Mouse (Mus musculus): Measurements from ENCODE around the gene Hykk.
"Not testable (repeated sequence)": the region's sequence is repeated elsewhere in the genome, so short reads cannot be mapped to it uniquely, and the experiment has no call there.

Gene Hykk

DNA sequence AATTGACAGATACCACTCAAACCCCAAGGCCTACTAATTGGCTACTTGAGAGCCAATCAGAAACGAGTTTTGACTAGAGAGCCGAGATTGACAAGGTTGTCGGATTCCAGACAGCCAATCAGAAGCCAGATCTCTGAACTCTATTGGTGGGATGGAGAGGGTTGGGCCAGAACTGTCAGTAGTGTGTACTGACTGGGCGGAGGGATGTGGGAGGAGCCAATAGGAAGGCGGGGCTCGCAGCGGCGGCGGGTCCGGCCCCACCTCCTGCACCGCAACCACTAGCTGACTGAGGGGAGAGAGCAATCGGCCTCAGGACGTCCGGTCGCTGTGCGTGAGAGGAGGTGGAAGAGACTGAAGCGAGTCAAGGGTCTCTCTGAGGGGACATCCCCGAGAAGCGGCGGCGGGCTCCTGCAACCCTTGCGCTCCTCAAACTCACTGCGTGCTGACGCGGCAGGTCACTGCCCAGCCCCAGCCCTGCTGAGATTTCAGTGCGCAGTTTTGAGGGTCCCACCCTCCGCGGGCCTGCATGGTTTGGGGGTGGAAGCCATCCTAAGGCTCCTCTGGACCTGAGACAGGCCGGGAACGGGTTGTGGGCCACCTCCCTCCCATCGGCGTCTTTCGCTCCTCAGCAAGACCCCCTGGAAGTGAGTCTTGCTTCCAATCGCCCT, at the start of gene Hykk:
TSS of gene Hykk (plus strand) at position 274 of the 668 bp plus-strand sequence.
- peak; percentile 93 for DNase-seq (ENCODE audit: low spot score)

DNA sequence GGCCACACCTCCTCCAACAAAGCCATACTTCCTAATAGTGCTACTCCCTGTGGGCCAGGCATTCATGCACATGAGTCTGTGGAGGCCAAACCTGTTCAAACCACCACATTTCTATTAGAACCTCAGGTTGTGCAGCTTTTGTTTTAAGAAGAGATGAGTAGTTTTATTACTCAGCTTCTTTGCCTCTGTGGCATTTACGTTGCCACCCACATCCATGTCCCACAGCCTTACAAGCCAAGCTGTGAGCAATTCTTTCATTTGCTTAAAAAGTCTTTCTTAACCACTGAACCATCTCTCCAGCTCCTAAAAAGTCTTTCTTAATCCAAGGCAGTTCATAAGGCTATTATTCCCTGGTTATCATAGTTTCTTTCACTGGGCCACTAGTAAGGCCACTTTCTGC, 38.3 kb upstream of the Hykk start:
- no peak for DNase-seq (ENCODE audit: low spot score)

DNA sequence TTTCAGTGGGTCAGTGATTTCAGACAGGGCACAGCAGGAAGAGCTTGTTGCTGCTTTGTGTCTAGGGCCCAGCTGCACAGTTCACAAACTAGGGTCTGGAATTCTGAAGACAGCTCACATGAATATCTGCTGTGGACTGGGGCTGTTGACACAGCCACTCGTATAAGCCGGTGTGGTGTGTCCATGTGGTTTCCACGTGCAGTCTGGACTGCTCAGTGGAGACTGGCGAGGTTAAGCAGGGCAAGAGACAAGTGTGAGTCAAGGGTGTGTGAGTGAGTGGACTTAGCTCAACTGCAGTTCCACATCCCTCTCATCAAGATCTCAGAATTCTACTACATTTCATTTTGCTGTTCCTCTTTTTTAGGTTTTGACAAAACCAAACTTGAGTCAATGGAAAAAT, 25.0 kb upstream of the Hykk start:
- DNase-seq (ENCODE audit: low spot score): no peak

DNA sequence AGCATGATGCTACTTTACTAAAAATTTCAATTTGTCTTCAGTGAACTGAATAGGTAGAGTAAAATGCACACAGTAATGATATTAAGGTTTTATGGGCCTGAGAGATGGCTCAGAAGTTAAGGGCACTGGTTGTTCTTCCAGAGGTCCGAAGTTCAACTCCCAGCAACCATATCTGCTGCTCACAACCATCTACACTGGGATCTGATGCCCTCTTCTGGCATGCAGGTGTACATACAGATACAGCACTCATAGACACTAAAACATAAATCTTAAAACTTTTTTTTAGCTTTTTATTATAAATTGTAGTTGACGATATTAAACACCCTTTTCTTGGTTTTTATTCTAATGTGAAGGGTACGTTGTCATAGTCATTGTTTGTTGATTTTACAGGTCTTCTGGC, 20.0 kb upstream of the Hykk start:
- DNase-seq (ENCODE audit: low spot score): no peak

DNA sequence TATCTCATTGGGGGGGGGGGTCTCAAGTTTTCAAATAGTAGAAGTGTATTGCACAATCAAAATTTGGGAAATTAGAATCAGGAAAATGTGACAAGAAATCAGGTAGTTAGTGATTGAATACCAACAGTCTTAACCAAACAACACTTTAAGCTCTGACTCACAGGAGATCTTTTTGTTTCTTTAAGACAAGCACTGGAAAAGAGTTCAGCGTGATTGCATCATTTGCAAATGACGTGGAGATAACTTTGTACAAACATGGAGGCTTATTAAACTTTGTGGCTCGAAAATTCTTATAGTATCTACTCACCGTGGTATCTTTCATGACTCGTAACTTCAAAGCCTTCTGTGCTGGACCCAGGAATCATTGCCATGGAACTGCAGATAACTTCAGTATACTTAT, 7.6 kb upstream of the Hykk start:
- DNase-seq (ENCODE audit: low spot score): no peak

DNA sequence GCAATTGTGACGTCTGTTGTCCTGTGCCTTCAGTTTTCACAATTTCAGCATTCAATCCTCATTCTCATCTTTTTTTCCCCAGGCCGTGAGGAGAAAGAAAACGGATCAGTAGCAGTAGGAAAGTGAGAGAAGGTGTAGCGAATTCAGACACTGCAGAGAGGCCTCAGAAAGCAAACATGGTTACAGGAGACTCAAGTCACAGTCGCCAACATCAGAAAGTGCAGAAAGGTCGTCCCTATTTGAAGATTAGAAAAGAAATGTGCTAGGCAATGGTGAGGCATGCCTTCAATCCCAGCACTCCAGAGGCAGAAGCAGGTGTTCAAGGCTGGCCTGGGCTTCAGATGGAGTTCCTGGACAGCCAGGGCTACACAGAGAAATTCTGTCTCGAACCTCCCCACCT, 1.5 kb upstream of the Hykk start:
- DNase-seq (ENCODE audit: low spot score): no peak

DNA sequence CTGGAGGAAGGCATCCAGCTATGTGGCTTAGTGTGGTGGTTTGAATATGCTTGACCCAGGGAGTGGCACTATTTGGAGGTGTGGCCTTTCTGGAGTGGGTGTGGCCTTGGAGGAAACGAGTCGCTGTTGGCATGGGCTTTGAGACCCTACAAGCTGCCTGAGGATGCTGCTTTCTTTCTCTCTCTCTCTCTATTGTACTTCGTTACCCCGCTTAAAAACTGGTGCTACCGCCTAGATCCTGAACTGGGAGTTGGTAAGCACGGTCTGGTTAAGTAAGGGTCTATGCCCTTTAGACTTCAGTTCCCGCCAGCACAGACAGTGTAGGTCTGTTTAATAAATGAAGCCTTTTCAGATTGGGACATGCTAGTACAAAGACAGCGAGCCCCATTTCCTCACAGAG, 682 bp upstream of the Hykk start:
- peak; percentile 46 for DNase-seq (ENCODE audit: low spot score)

DNA sequence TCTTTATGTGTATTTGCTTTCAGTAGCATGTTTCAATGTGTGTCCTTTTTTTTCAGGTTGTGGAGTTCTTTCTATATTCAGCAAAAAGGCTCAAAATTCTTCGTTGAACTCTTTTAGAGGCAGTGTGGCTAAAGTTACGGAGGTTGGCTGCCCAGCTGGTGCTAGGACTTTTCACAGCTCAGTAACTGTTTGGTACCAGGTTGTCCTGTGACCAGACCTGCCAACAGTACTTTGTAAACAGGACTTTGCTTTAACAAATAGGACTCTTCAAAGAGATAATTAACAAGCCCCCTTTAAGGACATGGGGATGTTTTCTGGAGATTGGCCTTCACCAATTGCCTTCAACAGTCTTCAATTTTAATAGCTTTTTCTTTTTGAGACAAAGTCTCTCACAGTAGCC, 1.1 kb downstream of the Hykk start:
- DNase-seq (ENCODE audit: low spot score): no peak

DNA sequence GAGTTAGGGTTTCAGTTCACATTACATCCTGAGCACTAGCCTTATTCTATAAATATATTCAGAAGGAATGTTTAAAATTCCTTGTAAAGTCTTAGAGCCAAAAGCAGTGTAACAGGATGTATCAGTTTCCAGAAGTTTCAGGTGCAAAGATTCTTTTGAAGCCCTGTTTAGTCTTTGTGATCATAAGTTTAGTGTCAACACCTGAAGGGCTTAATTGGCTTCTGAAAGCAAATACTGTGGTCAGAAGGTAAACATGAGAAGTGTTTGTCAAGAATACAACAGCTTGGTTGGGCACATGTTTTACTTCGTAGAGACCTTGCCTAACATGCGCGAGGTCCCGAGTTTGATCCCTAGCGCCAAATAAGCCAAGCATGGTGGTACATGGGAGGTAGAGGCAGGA, 1.7 kb downstream of the Hykk start:
- DNase-seq (ENCODE audit: low spot score): no peak

DNA sequence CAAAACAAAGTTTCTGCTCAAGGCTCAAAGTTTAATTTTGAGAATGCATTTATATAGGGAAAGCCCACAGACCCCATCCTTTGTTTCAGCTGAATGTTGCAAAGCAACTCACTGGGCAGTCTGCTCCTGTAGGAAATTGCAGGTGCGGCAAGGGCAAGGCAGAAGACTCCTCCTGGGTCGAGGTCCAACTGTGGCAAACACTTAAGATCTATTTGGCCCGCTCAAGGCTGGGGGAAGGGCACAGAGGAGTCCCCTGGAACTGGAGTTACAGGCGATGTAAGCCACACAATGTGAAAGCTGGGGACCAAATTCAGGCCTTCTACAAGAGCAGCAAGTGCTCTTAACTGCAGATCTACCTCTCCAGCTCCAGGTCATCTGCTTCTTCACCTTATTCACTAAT, 2.9 kb downstream of the Hykk start:
- no peak for DNase-seq (ENCODE audit: low spot score)

DNA sequence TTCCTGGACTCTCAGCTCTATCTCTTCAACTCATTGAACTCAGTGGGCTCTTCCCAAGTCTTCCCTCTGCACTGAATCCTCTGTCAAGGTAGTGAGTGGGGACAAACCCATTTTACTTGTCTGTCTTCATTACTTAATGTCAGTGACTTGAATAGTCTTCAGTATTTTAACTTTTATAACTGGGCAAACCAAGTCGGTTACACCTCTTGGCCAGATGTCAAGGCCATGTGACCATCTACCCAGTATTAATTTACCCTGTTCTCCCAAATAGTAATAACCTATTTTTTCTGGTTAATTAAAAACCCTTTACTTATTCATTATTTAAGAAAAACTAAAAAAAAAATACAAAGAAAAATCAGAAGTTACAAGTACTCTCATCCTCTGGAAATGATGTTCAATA, 13.7 kb downstream of the Hykk start:
- no peak for DNase-seq (ENCODE audit: low spot score)

DNA sequence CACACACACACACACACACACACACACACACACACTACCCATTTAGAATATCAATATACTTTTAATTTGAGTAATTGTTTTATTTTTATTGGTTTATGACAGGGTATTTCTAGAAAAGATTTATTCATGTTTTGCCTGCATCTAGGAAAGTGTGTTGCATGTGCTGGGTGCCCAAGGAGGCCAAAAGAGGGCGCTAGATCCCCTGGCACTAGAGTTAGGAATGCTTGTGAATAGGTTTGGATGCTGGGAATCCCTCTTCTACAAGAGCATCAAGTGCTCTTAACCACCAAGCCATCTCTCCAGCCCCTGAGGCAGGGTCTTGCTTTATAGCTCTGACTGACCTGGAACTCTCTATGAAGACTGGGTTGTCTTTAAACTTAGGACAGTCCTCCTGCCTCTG, 14.7 kb downstream of the Hykk start:
- no peak for DNase-seq (ENCODE audit: low spot score)

DNA sequence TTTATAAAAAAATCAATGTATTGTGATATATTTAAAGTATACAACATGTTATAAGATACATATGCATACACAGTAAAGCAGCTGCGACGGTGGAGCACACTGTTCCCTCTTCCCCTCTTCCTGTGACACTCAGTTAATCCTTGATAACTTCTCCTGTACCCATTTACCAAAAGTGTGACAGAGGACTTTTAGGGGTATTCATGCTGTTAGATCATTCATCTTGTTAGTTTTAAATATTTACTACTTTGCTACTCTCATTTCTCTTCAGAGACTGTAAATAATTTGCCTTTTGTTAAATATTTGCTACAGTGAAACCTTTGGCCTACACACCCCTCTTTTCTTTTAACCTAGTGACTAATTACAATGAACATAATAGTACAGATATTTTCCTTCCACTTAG, 15.3 kb downstream of the Hykk start:
- no peak for DNase-seq (ENCODE audit: low spot score)

DNA sequence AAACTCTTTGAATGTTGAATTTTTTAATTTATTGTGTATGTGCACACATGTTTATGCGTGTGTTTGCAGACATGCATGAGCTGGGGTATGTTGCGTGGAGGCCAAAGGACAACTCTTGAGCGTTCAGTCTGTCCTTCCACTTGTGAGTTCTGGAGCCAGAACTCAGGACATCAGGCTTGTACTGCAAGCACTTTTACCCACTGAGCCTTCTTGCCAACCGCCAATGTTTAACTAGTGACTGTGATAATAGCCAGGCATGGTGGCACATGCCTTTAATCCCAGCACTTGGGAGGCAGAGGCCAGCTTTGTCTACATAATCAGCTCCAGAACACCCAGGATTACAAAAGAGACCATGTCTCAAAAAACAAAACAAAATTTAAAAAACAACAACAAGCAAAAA, 25.0 kb downstream of the Hykk start:
- DNase-seq (ENCODE audit: low spot score): no peak

DNA sequence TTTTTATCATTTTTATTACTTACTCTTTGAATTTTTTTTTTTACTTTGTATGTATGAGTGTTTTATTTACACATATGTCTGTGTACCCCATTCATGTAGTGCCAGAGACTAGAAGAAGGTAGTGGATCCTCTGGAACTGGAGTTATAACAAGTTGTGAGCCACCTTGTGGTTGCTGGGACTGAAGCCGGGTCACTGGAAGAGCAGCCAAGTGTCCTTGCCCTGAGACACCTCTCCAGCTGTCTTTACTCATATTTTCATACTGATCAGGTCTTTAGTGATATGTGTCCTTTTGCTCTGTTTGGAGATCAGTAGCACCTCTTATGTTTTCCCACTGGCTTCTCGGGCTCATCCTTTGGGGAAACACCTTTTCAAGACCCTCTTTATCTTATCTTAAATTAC, 27.4 kb downstream of the Hykk start:
- no peak for DNase-seq (ENCODE audit: low spot score)

DNA sequence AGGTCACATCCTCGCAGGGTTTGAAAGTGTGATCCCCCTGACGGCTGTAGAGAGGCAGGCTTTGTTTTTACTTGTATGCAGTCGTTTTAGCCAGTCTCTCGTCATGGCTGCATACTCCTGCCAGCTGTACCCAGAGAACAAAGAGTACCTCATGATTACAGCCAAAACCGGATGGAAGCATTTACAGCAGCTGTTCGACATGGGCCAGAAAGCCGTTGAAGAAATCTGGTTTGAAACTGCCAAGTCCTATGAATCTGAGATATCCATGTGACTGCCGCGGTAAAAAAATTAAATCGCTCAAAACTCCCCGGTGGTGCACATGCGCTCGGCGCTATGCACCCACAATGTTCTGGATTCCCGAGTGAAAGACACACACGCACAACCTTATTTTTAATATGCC, 29.2 kb downstream of the Hykk start:
- DNase-seq (ENCODE audit: low spot score): no peak

DNA sequence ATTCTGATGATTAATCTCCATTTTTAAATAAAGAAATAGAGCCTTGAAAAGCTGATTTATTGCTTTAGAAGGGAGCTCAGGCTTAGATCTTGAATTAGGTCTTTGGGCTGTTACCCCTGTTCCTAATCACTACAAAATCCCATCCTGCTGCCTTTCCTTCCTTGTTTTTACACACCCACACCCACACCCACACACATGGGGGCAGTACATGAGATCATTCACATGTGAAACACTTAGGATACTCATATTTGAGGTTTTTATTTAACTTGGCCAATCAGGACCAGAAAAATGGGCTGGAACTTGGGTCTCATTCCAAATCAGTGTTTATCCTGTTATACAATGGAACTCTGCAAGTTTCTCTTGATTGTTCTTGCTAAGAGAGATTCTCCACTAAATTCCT, 32.4 kb downstream of the Hykk start:
- DNase-seq (ENCODE audit: low spot score): no peak

DNA sequence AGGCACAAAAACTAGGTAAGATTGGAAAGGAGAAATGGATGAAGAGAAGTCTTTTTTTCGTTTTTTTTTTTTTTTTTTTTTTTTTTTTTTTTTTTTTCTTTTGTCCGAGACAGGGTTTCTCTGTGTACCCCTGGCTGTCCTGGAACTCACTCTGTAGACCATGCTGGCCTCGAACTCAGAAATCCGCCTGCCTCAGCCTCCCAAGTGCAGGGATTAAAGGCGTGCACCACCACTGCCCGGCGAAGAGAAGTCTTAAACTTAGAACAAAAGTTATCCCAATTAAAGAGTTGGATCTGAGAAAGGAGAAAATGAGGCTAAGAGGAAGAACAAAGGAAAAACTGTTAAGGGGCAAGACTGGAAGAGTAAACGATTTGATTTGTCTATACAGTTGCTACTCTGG, 33.1 kb downstream of the Hykk start:
- not testable (repeated sequence) for DNase-seq (ENCODE audit: low spot score)

DNA sequence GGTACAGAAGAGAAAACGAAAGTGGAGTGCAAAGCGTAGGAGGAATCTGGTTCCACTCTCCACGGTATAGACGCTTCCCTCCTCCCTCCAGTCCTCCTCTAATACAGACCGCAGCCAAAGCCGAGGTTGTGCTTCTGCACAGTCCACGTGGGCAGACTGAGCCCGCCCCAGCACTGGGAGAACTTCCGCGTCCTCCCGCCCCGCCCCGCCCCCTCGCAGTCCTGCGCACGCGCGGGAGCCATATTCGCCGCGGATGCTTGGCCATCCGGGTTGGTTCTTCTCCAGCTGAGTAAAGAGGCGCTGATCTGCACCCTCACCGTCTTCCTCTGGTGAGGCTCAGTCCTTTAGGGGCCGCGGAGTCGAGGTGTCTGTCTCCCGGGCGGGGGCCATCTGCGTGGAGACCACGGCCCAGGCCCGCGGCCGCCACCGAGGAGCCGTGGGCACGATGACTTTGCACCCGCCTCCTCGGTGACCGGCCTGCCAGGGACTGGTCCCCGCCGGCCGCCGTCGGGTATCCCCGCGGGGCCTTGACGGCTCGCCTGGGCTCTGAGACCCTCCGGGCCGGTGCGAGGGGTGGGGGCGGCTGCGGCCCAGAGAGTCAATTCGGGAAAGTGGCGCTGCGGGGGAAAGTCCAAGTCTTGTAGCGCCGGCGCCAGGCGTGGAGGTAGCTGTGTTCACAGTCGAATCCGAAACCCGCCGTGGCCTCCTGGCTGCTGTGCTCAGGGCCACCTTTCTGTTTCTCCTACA, 33.7 kb downstream of the Hykk start, which contains the start of the genes Psma4 and AY074887:
TSS of gene Psma4 (plus strand) at position 216 of the 747 bp plus-strand sequence.
TSS of gene AY074887 (minus strand) at position 424 of the 747 bp plus-strand sequence.
- DNase-seq (ENCODE audit: low spot score): peak; percentile 96

DNA sequence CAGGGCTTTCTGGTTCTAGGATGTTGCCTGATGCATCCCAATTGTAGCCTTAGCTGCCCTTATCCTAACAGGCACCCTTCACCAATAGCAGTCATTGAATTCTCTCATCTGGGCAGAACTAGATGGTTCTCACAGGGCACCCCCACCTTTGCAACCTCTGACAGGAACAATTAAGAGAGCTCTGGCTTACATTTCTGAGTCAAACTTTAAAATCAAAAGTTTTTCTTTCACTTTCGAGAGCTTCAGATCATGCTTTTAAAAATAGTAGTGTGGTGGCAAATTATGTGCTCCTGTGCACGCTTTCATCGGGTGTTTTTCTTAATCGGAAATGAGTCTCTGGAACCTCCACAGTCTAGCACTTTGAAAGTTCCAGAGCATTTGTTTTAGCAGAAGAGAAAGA, 44.0 kb downstream of the Hykk start:
- no peak for DNase-seq (ENCODE audit: low spot score)

DNA sequence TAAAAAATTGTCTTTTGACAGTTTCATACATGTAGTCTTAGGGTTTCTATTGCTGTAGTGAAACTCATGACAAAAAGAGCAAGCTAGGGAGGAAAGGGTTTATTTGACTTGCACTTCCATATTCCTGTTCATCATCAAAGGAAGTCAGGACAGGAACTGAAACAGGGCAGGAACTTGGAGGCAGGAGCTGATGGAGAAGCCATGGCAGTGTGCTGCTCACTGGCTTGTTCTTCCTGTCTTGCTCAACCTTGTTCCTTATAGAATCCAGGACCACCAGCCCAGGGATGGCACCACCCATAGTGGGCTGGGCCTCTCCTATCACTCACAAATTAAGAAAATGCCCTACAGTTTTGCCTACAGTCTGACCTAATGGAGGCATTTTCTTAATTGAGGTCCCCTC, 46.6 kb downstream of the Hykk start:
- DNase-seq (ENCODE audit: low spot score): no peak

DNA sequence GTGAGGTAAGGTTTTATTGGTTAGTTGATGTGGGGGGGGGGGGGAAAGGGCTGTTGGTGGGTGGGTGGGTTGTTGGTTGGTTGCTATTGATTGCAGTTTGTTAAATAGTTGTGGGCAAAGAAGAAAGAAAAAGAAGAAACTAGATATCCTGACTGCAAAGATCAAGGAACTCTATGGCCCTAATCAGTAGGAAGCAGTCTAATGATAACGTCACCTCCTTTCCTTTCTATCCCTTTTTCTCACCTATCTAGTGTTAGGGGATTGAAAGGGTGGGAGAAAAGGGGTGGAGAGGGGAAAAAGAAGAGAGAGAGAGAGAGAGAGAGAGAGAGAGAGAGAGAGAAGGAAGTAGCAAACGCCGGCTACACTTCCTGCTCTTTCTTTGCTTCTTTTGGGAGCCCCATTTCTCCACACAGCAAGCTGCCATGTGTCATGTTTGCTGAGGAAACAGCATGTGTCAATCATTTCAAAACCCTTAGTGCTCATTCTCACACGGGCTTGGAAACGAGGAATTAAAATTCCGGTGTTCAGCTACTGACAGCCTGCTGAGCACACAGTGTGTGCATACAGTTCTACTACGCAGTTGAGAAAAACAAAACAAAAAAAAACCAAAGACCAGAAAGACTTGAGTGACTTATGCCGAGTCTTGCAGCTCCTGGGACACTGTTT, 53.0 kb downstream of the Hykk start:
- DNase-seq (ENCODE audit: low spot score): no peak

DNA sequence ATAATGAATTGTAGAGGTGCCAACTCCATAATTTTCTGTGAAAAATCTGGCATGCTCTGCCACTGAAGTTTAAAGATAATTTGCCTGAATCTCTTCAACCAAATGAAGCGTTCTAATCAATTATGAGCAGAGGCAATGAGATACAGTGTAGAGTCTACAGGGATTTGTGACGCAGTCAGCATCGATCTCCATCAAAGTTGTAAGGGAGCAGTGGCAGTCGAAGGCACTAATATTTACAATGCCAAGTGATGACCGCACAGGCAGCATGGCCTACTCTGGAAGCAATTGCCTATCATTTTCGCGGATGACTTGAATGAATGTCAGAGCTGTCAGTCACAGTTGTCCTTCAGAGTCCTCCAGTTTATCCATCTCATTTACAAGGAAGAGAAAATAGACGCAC, 63.6 kb downstream of the Hykk start, which contains the start of gene Chrna5:
TSS of gene Chrna5 (plus strand) at position 207 of the 400 bp plus-strand sequence.
- DNase-seq (ENCODE audit: low spot score): no peak
